Mouse (Mus musculus) intestine, embryonic 14.5 days (tissue): ENCODE measurements at regions not wholly inside any gene's neighbourhood (a gene's known extent, or its start where the extent isn't known, plus 50 kb on each side); places are given as distances from the start of the nearest gene placed in this dataset.

Experiments used
- ATAC-seq: fragments of 200-750 bp; cut with Nextera tagmentation; replicated peaks from 2 replicates; pipeline ENCODE4 v1.8.0; 2017; ENCODE audit warnings: low read depth, moderate number of reproducible peaks, moderate TSS enrichment, moderate library complexity; ENCODE audit not compliant: low FRiP score, low TSS enrichment
- DNase-seq: peaks from one replicate; pipeline ENCODE4 v3.0.0-alpha.2; 2018; ENCODE audit warnings: low spot score
- H3K27ac ChIP-seq: fragments of 300-500 bp; sonication (generic); 2 replicates; pipeline ENCODE4 v1.5.1; 2014; ENCODE audit warnings: low read depth, mild to moderate bottlenecking, control low read depth
- H3K27me3 ChIP-seq: fragments of 300-500 bp; sonication (generic); replicated peaks from 2 replicates; pipeline ENCODE4 v1.6.1; 2014; ENCODE audit warnings: low read length, control low read depth; ENCODE audit not compliant: control insufficient read depth, insufficient read depth
- H3K36me3 ChIP-seq: fragments of 300-500 bp; sonication (generic); 2 replicates; pipeline ENCODE4 v1.6.1; 2014; ENCODE audit warnings: low read length, control low read depth; ENCODE audit not compliant: control insufficient read depth, insufficient read depth
- H3K4me1 ChIP-seq: fragments of 300-500 bp; sonication (generic); replicated peaks from 2 replicates; pipeline ENCODE4 v1.6.1; 2014; ENCODE audit warnings: low read length, control low read depth, mixed read lengths; ENCODE audit not compliant: control insufficient read depth, insufficient read depth
- H3K4me2 ChIP-seq: fragments of 300-500 bp; sonication (generic); 2 replicates; pipeline ENCODE4 v1.6.1; 2014; ENCODE audit warnings: low read length
- H3K4me3 ChIP-seq: fragments of 300-500 bp; sonication (generic); 2 replicates; pipeline ENCODE4 v1.5.1; 2014; ENCODE audit warnings: low read depth, low read length, control low read depth, mixed read lengths
- H3K9ac ChIP-seq: fragments of 300-500 bp; sonication (generic); 2 replicates; pipeline ENCODE4 v1.6.1; 2014; ENCODE audit warnings: mild to moderate bottlenecking, low read length
- H3K9me3 ChIP-seq: fragments of 300-500 bp; sonication (generic); 2 replicates; pipeline ENCODE4 v1.6.1; 2016; ENCODE audit warnings: low read length, control low read depth; ENCODE audit not compliant: control insufficient read depth
- WGBS: fragments of 180-500 bp; shearing (Covaris S2); extraction: QIAGEN DNeasy Blood & Tissue Kit; methylation state at CpG from one replicate; pipeline ENCODE4 v1.1.7; 2014; 5-methylcytosine and 5-hydroxymethylcytosine counted together

- H3K4me1 ChIP-seq = peaks cover 2% of the 10 kb centered on the region; the same call in 1 of the 2 replicates
- H3K27ac ChIP-seq = no peak overlapping the region
- DNase-seq = no peak
- H3K4me3 ChIP-seq = no peak overlapping the region
- no peaks in the 10 kb centered on the region for H3K36me3 ChIP-seq
- no peaks in the 10 kb centered on the region for H3K27me3 ChIP-seq
- no peak overlapping the region for H3K9ac ChIP-seq
- no peaks in the 10 kb centered on the region for H3K9me3 ChIP-seq
- 52% methylated on average over 3 of the region's 3 CpGs for WGBS
- no peak overlapping the region for H3K4me2 ChIP-seq
- no peak for ATAC-seq
Measured at GRCm38 (mm10) chr6:91622425-91622824, 61.4 kb upstream of the Slc6a6 start.

- 86% methylated on average over 4 of the region's 4 CpGs for WGBS
- no peaks in the 10 kb centered on the region for H3K9me3 ChIP-seq
- no peaks in the 10 kb centered on the region for H3K36me3 ChIP-seq
- H3K27ac ChIP-seq = no peak overlapping the region
- no peak overlapping the region for H3K4me2 ChIP-seq
- DNase-seq (no peak), ATAC-seq (no peak)
- H3K27me3 ChIP-seq = no peaks in the 10 kb centered on the region
- no peak overlapping the region for H3K4me3 ChIP-seq
- no peaks in the 10 kb centered on the region for H3K4me1 ChIP-seq
- no peak overlapping the region for H3K9ac ChIP-seq
Measured at GRCm38 (mm10) chr6:91623646-91624045, 60.2 kb upstream of the Slc6a6 start.

GRCm38 (mm10) chr6:91629230-91629629 is 54.6 kb upstream of the Slc6a6 start:
- 88% methylated on average over 4 of the region's 4 CpGs for WGBS
- H3K27ac ChIP-seq = no peak overlapping the region
- no peak overlapping the region for H3K4me3 ChIP-seq
- ATAC-seq (no peak), DNase-seq (no peak)
- H3K27me3 ChIP-seq = no peaks in the 10 kb centered on the region
- no peak overlapping the region for H3K4me2 ChIP-seq
- no peaks in the 10 kb centered on the region for H3K9me3 ChIP-seq
- no peaks in the 10 kb centered on the region for H3K36me3 ChIP-seq
- no peaks in the 10 kb centered on the region for H3K4me1 ChIP-seq
- no peak overlapping the region for H3K9ac ChIP-seq

GRCm38 (mm10) chr6:91631261-91631660 is 52.6 kb upstream of the Slc6a6 start:
- H3K9ac ChIP-seq = no peak overlapping the region
- WGBS = 88% methylated on average over 6 of the region's 6 CpGs
- H3K4me1 ChIP-seq = no peaks in the 10 kb centered on the region
- ATAC-seq (no peak), DNase-seq (no peak)
- H3K27ac ChIP-seq = no peak overlapping the region
- no peaks in the 10 kb centered on the region for H3K9me3 ChIP-seq
- H3K36me3 ChIP-seq = no peaks in the 10 kb centered on the region
- H3K4me2 ChIP-seq = no peak overlapping the region
- H3K4me3 ChIP-seq = no peak overlapping the region
- H3K27me3 ChIP-seq = no peaks in the 10 kb centered on the region
